Mouse (Mus musculus) limb, embryonic 11.5 days (tissue): ENCODE data around the gene Eml1. TPM values are rescaled to one million over a fixed set of nuclear protein-coding genes. Genes with fewer than 3 reads are reported as not detected.

Experiments used
- ATAC-seq: fragments of 200-750 bp; cut with Nextera tagmentation; 2 replicates; pipeline ENCODE4 v1.8.0; 2017; ENCODE audit warnings: low read depth; ENCODE audit not compliant: insufficient number of reproducible peaks, low FRiP score, low TSS enrichment
- DNase-seq: peaks from one replicate; pipeline ENCODE4 v3.0.0-alpha.2; 2015; ENCODE audit warnings: low spot score
- H3K27ac ChIP-seq: fragments of 300-500 bp; sonication (generic); replicated peaks from 2 replicates; pipeline ENCODE4 v1.5.1; 2014; ENCODE audit warnings: low read depth, mild to moderate bottlenecking, low read length
- H3K27me3 ChIP-seq: fragments of 300-500 bp; sonication (generic); 2 replicates; pipeline ENCODE4 v1.6.1; 2014; ENCODE audit warnings: mild to moderate bottlenecking, low read length, mixed read lengths; ENCODE audit not compliant: control insufficient read depth, insufficient read depth
- H3K36me3 ChIP-seq: fragments of 300-500 bp; sonication (generic); 2 replicates; pipeline ENCODE4 v1.6.1; 2014; ENCODE audit warnings: mild to moderate bottlenecking, low read length, moderate library complexity, mixed read lengths; ENCODE audit not compliant: control insufficient read depth, insufficient read depth
- H3K4me1 ChIP-seq: fragments of 300-500 bp; sonication (generic); 2 replicates; pipeline ENCODE4 v1.6.1; 2014; ENCODE audit warnings: low read length, mixed read lengths; ENCODE audit not compliant: control insufficient read depth, insufficient read depth
- H3K4me2 ChIP-seq: fragments of 300-500 bp; sonication (generic); 2 replicates; pipeline ENCODE4 v1.6.1; 2014; ENCODE audit warnings: low read depth, mild to moderate bottlenecking, moderate library complexity; ENCODE audit not compliant: severe bottlenecking
- H3K4me3 ChIP-seq: fragments of 300-500 bp; sonication (generic); 2 replicates; pipeline ENCODE4 v1.5.1; 2014; ENCODE audit warnings: low read depth, low read length
- H3K9ac ChIP-seq: fragments of 300-500 bp; sonication (generic); 2 replicates; pipeline ENCODE4 v1.6.1; 2014; ENCODE audit warnings: mild to moderate bottlenecking, low read length
- H3K9me3 ChIP-seq: fragments of 300-500 bp; sonication (generic); 2 replicates; pipeline ENCODE4 v1.6.1; 2016; ENCODE audit warnings: low read length; ENCODE audit not compliant: control insufficient read depth
- WGBS: fragments of 180-500 bp; shearing (Covaris S2); extraction: QIAGEN DNeasy Blood & Tissue Kit; methylation state at CpG from one replicate; pipeline ENCODE4 v1.1.7; 2014; 5-methylcytosine and 5-hydroxymethylcytosine counted together
- polyA plus RNA-seq: library from polyadenylated mRNA; unstranded; fragments of >200 nt; fragmentation: Nextera tagmentation; extraction: Ambion mirVana; gene quantifications from 2 replicates; pipeline ENCODE4 v1.2.1, GENCODE M21; 2014

Gene Eml1
- polyA plus RNA-seq, 1 experiment from 2014 or later: 47.6 TPM

DNA sequence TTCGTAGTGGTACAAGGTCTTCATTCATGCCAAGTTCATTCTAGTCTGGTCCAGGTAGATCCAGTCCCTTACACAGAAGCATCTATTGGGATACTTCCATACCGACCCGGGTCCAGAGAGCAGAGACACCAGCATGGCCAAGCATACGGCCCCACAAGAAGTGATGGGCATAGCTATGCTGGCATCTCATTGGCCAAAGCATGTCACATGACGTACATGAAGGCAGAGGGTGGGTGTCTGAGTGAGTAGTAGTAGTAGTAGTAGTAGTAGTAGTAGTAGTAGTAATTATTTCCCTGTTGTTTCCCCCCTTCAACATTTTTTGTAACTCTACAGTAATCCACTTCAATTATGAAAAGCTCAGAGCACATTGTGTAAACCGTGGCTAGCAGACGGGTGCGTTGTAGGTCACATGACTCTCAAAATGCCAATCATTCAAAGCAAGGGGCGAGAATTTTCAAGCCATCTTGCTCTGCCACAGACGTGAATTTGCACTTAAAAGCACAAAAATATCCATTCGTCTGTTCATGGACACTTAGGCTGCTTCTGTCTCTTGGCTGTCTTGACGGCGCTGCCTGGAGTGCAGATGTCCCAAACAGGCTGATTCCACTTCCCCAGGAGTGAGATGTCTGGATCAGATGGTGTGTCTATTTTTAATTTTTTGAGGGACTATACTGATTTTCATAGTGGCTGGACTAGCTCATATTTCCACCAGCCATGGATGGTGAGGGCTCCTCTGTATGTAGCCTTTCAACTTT, 7.8 kb downstream of the Eml1 start:
- 92% methylated on average over 13 of the region's 13 CpGs for WGBS
- H3K4me1 ChIP-seq: peaks cover 13% of the 10 kb centered on the region
- no peaks in the 10 kb centered on the region for H3K27me3 ChIP-seq
- no peak overlapping the region for H3K4me3 ChIP-seq
- ATAC-seq: no peak
- H3K4me2 ChIP-seq: no peak overlapping the region
- no peak for DNase-seq
- H3K36me3 ChIP-seq: no peaks in the 10 kb centered on the region
- H3K9ac ChIP-seq: no peak overlapping the region
- no peak overlapping the region for H3K27ac ChIP-seq
- H3K9me3 ChIP-seq: no peaks in the 10 kb centered on the region

- no peak overlapping the region for H3K27ac ChIP-seq
- H3K36me3 ChIP-seq: no peaks in the 10 kb centered on the region
- DNase-seq (peak; percentile 34), ATAC-seq (0 out of 2 replicates have a peak, but pooled peaks have one; percentile 54)
- H3K9ac ChIP-seq: no peak overlapping the region
- H3K9me3 ChIP-seq: no peaks in the 10 kb centered on the region
- no peak overlapping the region for H3K4me2 ChIP-seq
- H3K27me3 ChIP-seq: no peaks in the 10 kb centered on the region
- H3K4me3 ChIP-seq: no peak overlapping the region
- 60% methylated on average over 13 of the region's 13 CpGs for WGBS
- peaks cover 7% of the 10 kb centered on the region for H3K4me1 ChIP-seq
Observed at GRCm38 (mm10) chr12:108386476-108387232, 15.9 kb downstream of the Eml1 start.

DNA sequence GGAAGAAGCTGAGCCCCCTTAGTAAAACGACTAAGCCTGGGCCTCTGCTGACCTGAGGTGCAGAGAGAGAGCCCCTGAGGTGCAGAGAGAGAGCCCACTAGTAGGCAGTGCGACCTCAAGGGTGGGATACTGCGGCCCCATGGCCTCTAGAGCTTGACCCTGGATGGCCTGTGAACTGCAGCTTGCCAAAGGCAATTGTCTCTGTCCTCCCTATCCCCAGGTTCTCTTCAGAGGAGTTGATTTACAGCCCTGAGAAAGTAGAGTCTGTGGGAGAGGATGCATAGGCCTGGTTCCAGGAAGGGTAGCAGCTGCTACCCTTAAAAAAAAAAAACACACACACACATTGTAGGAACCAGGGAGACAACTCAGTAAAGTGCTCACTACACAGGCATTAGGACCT, 19.0 kb downstream of the Eml1 start:
- Histone ChIP-seq H3K27me3 (no peaks in the 10 kb centered on the region), H3K4me3 (no peak overlapping the region), H3K9ac (no peak overlapping the region), H3K27ac (no peak overlapping the region), H3K9me3 (no peaks in the 10 kb centered on the region), H3K4me1 (peaks cover 7% of the 10 kb centered on the region), H3K4me2 (no peak overlapping the region), H3K36me3 (no peaks in the 10 kb centered on the region)
- DNase-seq (no peak), ATAC-seq (no peak)
- WGBS: 22% methylated on average over 3 of the region's 3 CpGs

DNA sequence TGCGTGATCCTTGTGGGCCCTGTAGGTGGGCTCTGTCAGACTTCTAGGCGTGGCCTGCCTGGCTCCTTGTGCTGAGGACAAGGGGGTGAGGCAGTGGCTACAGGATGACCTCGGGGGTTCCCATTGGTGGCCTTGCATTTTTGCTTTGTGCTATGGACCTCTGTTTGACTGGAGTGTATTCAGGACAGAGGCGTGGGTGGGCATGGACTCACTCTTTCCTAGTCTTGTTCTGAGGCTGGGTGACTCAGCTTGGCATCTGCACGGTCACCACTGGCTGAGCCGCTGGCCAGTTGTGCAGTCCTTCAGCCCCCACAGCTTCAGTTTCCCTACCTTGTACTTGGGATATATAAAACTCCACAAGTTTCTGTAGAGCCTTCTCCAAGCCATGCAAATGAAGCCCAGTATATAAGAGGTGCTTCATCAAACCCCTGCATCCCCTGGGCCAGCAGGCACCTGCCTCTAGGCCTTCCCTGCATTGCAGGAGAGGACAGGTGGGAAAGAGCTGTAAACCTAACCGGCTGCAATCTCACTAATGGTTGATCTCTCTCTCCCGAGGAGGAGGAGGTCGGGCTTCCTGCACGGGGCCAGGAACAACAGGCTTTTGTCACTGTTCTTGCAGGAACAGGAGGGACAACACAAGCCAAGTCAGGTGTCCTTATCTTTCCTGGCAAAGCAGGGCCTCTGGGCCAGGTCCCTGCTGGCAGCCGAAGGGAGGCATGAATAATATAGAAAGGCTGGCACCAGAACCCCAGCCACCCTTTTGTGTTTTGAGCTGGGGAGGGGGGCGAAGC, 21.7 kb downstream of the Eml1 start:
- H3K9me3 ChIP-seq: no peaks in the 10 kb centered on the region
- H3K9ac ChIP-seq: no peak overlapping the region
- H3K36me3 ChIP-seq: no peaks in the 10 kb centered on the region
- no peak overlapping the region for H3K27ac ChIP-seq
- H3K4me1 ChIP-seq: no peaks in the 10 kb centered on the region
- H3K4me3 ChIP-seq: no peak overlapping the region
- DNase-seq: no peak
- no peak for ATAC-seq
- 73% methylated on average over 12 of the region's 12 CpGs for WGBS
- H3K27me3 ChIP-seq: no peaks in the 10 kb centered on the region
- H3K4me2 ChIP-seq: no peak overlapping the region

- Histone ChIP-seq H3K9ac (no peak overlapping the region), H3K4me1 (no peaks in the 10 kb centered on the region), H3K27ac (no peak overlapping the region), H3K9me3 (no peaks in the 10 kb centered on the region), H3K27me3 (no peaks in the 10 kb centered on the region), H3K4me3 (no peak overlapping the region), H3K4me2 (no peak overlapping the region), H3K36me3 (no peaks in the 10 kb centered on the region)
- DNase-seq: no peak
- ATAC-seq: no peak
- WGBS: 85% methylated on average over 4 of the region's 4 CpGs
Observed at GRCm38 (mm10) chr12:108393082-108393481, 22.3 kb downstream of the Eml1 start.

DNA sequence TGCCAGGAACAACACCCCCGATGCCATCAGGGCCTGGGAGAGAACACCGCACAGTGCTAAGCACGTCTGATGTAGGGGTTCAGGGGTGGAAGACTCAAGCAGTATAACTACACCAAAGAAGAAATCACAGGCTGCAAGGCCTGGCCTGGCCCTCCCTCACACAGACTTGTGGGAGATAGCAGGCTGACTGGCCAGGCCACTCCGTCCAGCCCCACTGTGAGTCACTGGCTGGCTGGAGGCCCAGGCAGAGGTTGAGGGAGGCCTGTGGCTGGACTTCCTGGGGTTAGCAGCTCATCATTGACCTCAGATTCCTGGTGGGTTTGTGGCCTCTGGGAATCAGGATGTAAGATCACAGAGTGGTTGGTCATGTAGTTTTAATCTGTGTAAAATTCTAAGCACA, 22.9 kb downstream of the Eml1 start:
- no peaks in the 10 kb centered on the region for H3K4me1 ChIP-seq
- H3K36me3 ChIP-seq: no peaks in the 10 kb centered on the region
- H3K9me3 ChIP-seq: no peaks in the 10 kb centered on the region
- no peak overlapping the region for H3K4me3 ChIP-seq
- no peak for ATAC-seq
- no peak overlapping the region for H3K9ac ChIP-seq
- H3K27ac ChIP-seq: no peak overlapping the region
- H3K27me3 ChIP-seq: no peaks in the 10 kb centered on the region
- WGBS: 72% methylated on average over 4 of the region's 4 CpGs
- DNase-seq: no peak
- no peak overlapping the region for H3K4me2 ChIP-seq

GRCm38 (mm10) chr12:108394534-108395284, 24.0 kb downstream of the Eml1 start:
- WGBS: 90% methylated on average over 17 of the region's 17 CpGs

GRCm38 (mm10) chr12:108395285-108395660, 24.5 kb downstream of the Eml1 start:
- H3K4me1 ChIP-seq: no peaks in the 10 kb centered on the region
- no peaks in the 10 kb centered on the region for H3K9me3 ChIP-seq
- no peak overlapping the region for H3K4me2 ChIP-seq
- ATAC-seq: no peak
- WGBS: 80% methylated on average over 6 of the region's 6 CpGs
- no peaks in the 10 kb centered on the region for H3K36me3 ChIP-seq
- H3K27me3 ChIP-seq: no peaks in the 10 kb centered on the region
- no peak overlapping the region for H3K4me3 ChIP-seq
- H3K9ac ChIP-seq: no peak overlapping the region
- DNase-seq: no peak
- no peak overlapping the region for H3K27ac ChIP-seq

More at GRCm38 (mm10) chr12:108394534-108395284, 24.0 kb downstream of the Eml1 start:
- Histone ChIP-seq H3K4me3 (no peak overlapping the region), H3K27me3 (no peaks in the 10 kb centered on the region), H3K27ac (no peak overlapping the region), H3K9ac (no peak overlapping the region), H3K4me2 (no peak overlapping the region), H3K36me3 (no peaks in the 10 kb centered on the region), H3K4me1 (no peaks in the 10 kb centered on the region), H3K9me3 (no peaks in the 10 kb centered on the region)
- DNase-seq (no peak), ATAC-seq (no peak)
